ENCODE assay signal across 8 mouse cellular contexts in genomic region chr6:52220865-52221310, GRCm38 (mm10). TPM values are rescaled to one million over a fixed set of nuclear protein-coding genes. Genes with fewer than 3 reads are reported as not detected.
DNase-seq lines count a peak whose midpoint lies in the region; ATAC-seq and TF ChIP-seq lines count a peak whose summit lies in the region.

No protein-coding gene starts in this region.

- H3K9me3 ChIP-seq in embryonic facial prominence, embryonic 12.5 days: no peaks in the 10 kb centered on the region
- H3K9me3 ChIP-seq in limb, embryonic 10.5 days (replicated peaks): no peaks in the 10 kb centered on the region
- no peaks in the 10 kb centered on the region for H3K9me3 ChIP-seq in neural tube, embryonic 13.5 days

- H3K4me2 ChIP-seq in embryonic facial prominence, embryonic 12.5 days (replicated peaks): peak overlapping the region; percentile 84
- H3K4me2 ChIP-seq in neural tube, embryonic 13.5 days: peak overlapping the region; percentile 97

- TF ChIP-seq CTCF in left cerebral cortex, adult 2 months (IDR thresholded peaks at IDR 0.05): no peak

- no peak for DNase-seq in left cerebral cortex, adult 2 months (ENCODE audit: extremely low spot score in 1 of 2, low spot score in 2 of 2)
- no peak for DNase-seq in left cerebral cortex, postnatal 36 days (ENCODE audit: low spot score in 2 of 2)
- no peak for DNase-seq in limb, embryonic 10.5 days (ENCODE audit: low spot score)
- no peak for DNase-seq in left cerebral cortex, postnatal 10 days (ENCODE audit: extremely low spot score in 1 of 2, low spot score in 2 of 2)
- no peak for DNase-seq in spleen, postnatal 36 days (ENCODE audit: low spot score in 2 of 2)

- peaks cover 5% of the 10 kb centered on the region for H3K4me1 ChIP-seq in embryonic facial prominence, embryonic 12.5 days
- peaks cover 63% of the 10 kb centered on the region for H3K4me1 ChIP-seq in limb, embryonic 10.5 days
- H3K4me1 ChIP-seq in neural tube, embryonic 13.5 days (replicated peaks): peaks cover 51% of the 10 kb centered on the region

- H3K27ac ChIP-seq in left cerebral cortex, adult 2 months: no peak overlapping the region
- H3K27ac ChIP-seq in embryonic facial prominence, embryonic 12.5 days: no peak overlapping the region
- H3K27ac ChIP-seq in limb, embryonic 10.5 days: peak overlapping the region; percentile 99
- H3K27ac ChIP-seq in neural tube, embryonic 13.5 days (replicated peaks): peak overlapping the region; percentile 100

- peaks cover 98% of the 10 kb centered on the region for H3K27me3 ChIP-seq in embryonic facial prominence, embryonic 12.5 days
- peaks cover 37% of the 10 kb centered on the region; the same call in 1 of the 2 replicates for H3K27me3 ChIP-seq in limb, embryonic 10.5 days (ENCODE audit: low read depth, poor library complexity, severe bottlenecking)
- H3K27me3 ChIP-seq in neural tube, embryonic 13.5 days: no peaks in the 10 kb centered on the region

- WGBS in embryonic facial prominence, embryonic 12.5 days: 6% methylated on average over 12 of the region's 12 CpGs
- WGBS in limb, embryonic 10.5 days: 3% methylated on average over 12 of the region's 12 CpGs
- 4% methylated on average over 12 of the region's 12 CpGs for WGBS in neural tube, embryonic 13.5 days

- intact Hi-C loops in left cerebral cortex, adult 2 months (cut with DNase I): loop anchor here (1.0 to 10.0 kb wide), 4 partner anchors 346 to 1414 kb away; no protein-coding TSS in a partner anchor
- intact Hi-C loops in left cerebral cortex, postnatal 36 days (cut with DNase I): loop anchor here (2.0 to 5.0 kb wide), 2 partner anchors 349 to 634 kb away; no protein-coding TSS in a partner anchor
- intact Hi-C loops in left cerebral cortex, postnatal 10 days (cut with DNase I): loop anchor here (2.0 to 10.0 kb wide), 3 partner anchors 349 to 1406 kb away; no protein-coding TSS in a partner anchor

- H3K9ac ChIP-seq in embryonic facial prominence, embryonic 12.5 days: no peak overlapping the region
- H3K9ac ChIP-seq in neural tube, embryonic 13.5 days: peak overlapping the region; percentile 100

- no peaks in the 10 kb centered on the region for H3K36me3 ChIP-seq in embryonic facial prominence, embryonic 12.5 days
- peaks cover 30% of the 10 kb centered on the region for H3K36me3 ChIP-seq in limb, embryonic 10.5 days
- no peaks in the 10 kb centered on the region for H3K36me3 ChIP-seq in neural tube, embryonic 13.5 days

- no peak for ATAC-seq in embryonic facial prominence, embryonic 12.5 days (ENCODE audit: insufficient number of reproducible peaks, insufficient read depth, low FRiP score, low TSS enrichment)
- ATAC-seq in neural tube, embryonic 13.5 days (ENCODE audit: low read depth): no peak
- ATAC-seq in erythroblast, adult 5-6 weeks (replicated peaks; ENCODE audit: low FRiP score, poor library complexity, severe bottlenecking): no peak

- peak overlapping the region; percentile 53; the same call in 1 of the 2 replicates for H3K4me3 ChIP-seq in left cerebral cortex, adult 2 months
- peak overlapping the region; percentile 48 for H3K4me3 ChIP-seq in embryonic facial prominence, embryonic 12.5 days
- peak overlapping the region; percentile 90 for H3K4me3 ChIP-seq in limb, embryonic 10.5 days
- H3K4me3 ChIP-seq in neural tube, embryonic 13.5 days: peak overlapping the region; percentile 96

RNA-seq across cellular contexts. Expression of gene Hoxa7, which starts 0.8 kb away (rescaled TPM):
- not detected for total RNA-seq in left cerebral cortex, adult 2 months (2021)
- not detected for total RNA-seq in left cerebral cortex, postnatal 36 days (2021)
- polyA plus RNA-seq in embryonic facial prominence, embryonic 12.5 days (2016; fragmentation: Nextera tagmentation; extraction: Ambion mirVana): 0.20 TPM in 1 of 2 replicates, not detected in the other
- polyA plus RNA-seq in limb, embryonic 10.5 days (2016; fragmentation: Nextera tagmentation; extraction: Ambion mirVana): 24.7 and 24.8 TPM in 2 replicates
- 117 and 125 TPM in 2 replicates for polyA plus RNA-seq in neural tube, embryonic 13.5 days (2015; fragmentation: Nextera tagmentation; extraction: Ambion mirVana)
- 0.77 and 2.5 TPM in 2 replicates for total RNA-seq in erythroblast, adult 5-6 weeks (2015; ENCODE audit: low replicate concordance)
- total RNA-seq in erythroblast, adult 5-6 weeks (2017; ENCODE audit: low replicate concordance): 1.3 and 2.1 TPM in 2 replicates
- total RNA-seq in left cerebral cortex, postnatal 10 days (2021): not detected

RNA-seq across cellular contexts. Expression of gene Gm28308, which starts 7.7 kb away (rescaled TPM):
- not detected for total RNA-seq in left cerebral cortex, adult 2 months (2021)
- not detected for total RNA-seq in left cerebral cortex, postnatal 36 days (2021)
- not detected in 2 replicates for polyA plus RNA-seq in embryonic facial prominence, embryonic 12.5 days (2016; fragmentation: Nextera tagmentation; extraction: Ambion mirVana)
- polyA plus RNA-seq in limb, embryonic 10.5 days (2016; fragmentation: Nextera tagmentation; extraction: Ambion mirVana): 0.79 and 1.2 TPM in 2 replicates
- polyA plus RNA-seq in neural tube, embryonic 13.5 days (2015; fragmentation: Nextera tagmentation; extraction: Ambion mirVana): not detected in 2 replicates
- not detected in 2 replicates for total RNA-seq in erythroblast, adult 5-6 weeks (2015; ENCODE audit: low replicate concordance)
- not detected in 2 replicates for total RNA-seq in erythroblast, adult 5-6 weeks (2017; ENCODE audit: low replicate concordance)
- total RNA-seq in left cerebral cortex, postnatal 10 days (2021): not detected

RNA-seq across cellular contexts. Expression of gene Hoxa3, which starts 7.8 kb away (rescaled TPM):
- total RNA-seq in left cerebral cortex, adult 2 months (2021): not detected
- total RNA-seq in left cerebral cortex, postnatal 36 days (2021): not detected
- polyA plus RNA-seq in embryonic facial prominence, embryonic 12.5 days (2016; fragmentation: Nextera tagmentation; extraction: Ambion mirVana): 0.70 and 1.2 TPM in 2 replicates
- 7.0 and 7.9 TPM in 2 replicates for polyA plus RNA-seq in limb, embryonic 10.5 days (2016; fragmentation: Nextera tagmentation; extraction: Ambion mirVana)
- polyA plus RNA-seq in neural tube, embryonic 13.5 days (2015; fragmentation: Nextera tagmentation; extraction: Ambion mirVana): 13.9 and 16.4 TPM in 2 replicates
- total RNA-seq in erythroblast, adult 5-6 weeks (2015; ENCODE audit: low replicate concordance): not detected in 2 replicates
- total RNA-seq in erythroblast, adult 5-6 weeks (2017; ENCODE audit: low replicate concordance): not detected in 2 replicates
- total RNA-seq in left cerebral cortex, postnatal 10 days (2021): not detected

RNA-seq across cellular contexts. Expression of gene Hoxa9, which starts 10.0 kb away (rescaled TPM):
- not detected for total RNA-seq in left cerebral cortex, adult 2 months (2021)
- not detected for total RNA-seq in left cerebral cortex, postnatal 36 days (2021)
- polyA plus RNA-seq in embryonic facial prominence, embryonic 12.5 days (2016; fragmentation: Nextera tagmentation; extraction: Ambion mirVana): not detected in 2 replicates
- polyA plus RNA-seq in limb, embryonic 10.5 days (2016; fragmentation: Nextera tagmentation; extraction: Ambion mirVana): 95.7 and 123 TPM in 2 replicates
- polyA plus RNA-seq in neural tube, embryonic 13.5 days (2015; fragmentation: Nextera tagmentation; extraction: Ambion mirVana): 125 and 130 TPM in 2 replicates
- total RNA-seq in erythroblast, adult 5-6 weeks (2015; ENCODE audit: low replicate concordance): 3.3 TPM in 1 of 2 replicates, not detected in the other
- 2.5 and 4.0 TPM in 2 replicates for total RNA-seq in erythroblast, adult 5-6 weeks (2017; ENCODE audit: low replicate concordance)
- total RNA-seq in left cerebral cortex, postnatal 10 days (2021): not detected

RNA-seq across cellular contexts. Expression of gene Hoxa6, which starts 12.4 kb away (rescaled TPM):
- total RNA-seq in left cerebral cortex, adult 2 months (2021): not detected
- total RNA-seq in left cerebral cortex, postnatal 36 days (2021): not detected
- not detected in 2 replicates for polyA plus RNA-seq in embryonic facial prominence, embryonic 12.5 days (2016; fragmentation: Nextera tagmentation; extraction: Ambion mirVana)
- 3.5 and 4.1 TPM in 2 replicates for polyA plus RNA-seq in limb, embryonic 10.5 days (2016; fragmentation: Nextera tagmentation; extraction: Ambion mirVana)
- 20.3 and 25.8 TPM in 2 replicates for polyA plus RNA-seq in neural tube, embryonic 13.5 days (2015; fragmentation: Nextera tagmentation; extraction: Ambion mirVana)
- total RNA-seq in erythroblast, adult 5-6 weeks (2015; ENCODE audit: low replicate concordance): not detected in 2 replicates
- total RNA-seq in erythroblast, adult 5-6 weeks (2017; ENCODE audit: low replicate concordance): not detected in 2 replicates
- not detected for total RNA-seq in left cerebral cortex, postnatal 10 days (2021)

Comparison
In these comparisons a context has a peak if more than half of its experiments do, and no peak if none do; other contexts are left out.
1. H3K27ac ChIP-seq: peak in limb, embryonic 10.5 days (single experiment) and neural tube, embryonic 13.5 days (single experiment); none in left cerebral cortex, adult 2 months (single experiment) and embryonic facial prominence, embryonic 12.5 days (single experiment).
2. Peak in every context shown above with its lines, with median percentiles within 50 percentile points of each other: H3K4me3 ChIP-seq.